Mouse (Mus musculus) small intestine, adult 2 months (tissue): ENCODE results near the gene Kcnv2.

Experiments used
- CTCF ChIP-seq: fragments of 200-500 bp; IDR thresholded peaks from 2 replicates; pipeline ENCODE4 v1.5.1; 2012; ENCODE audit warnings: low read depth, mild to moderate bottlenecking, control low read depth, inconsistent platforms, low read length, moderate library complexity, mixed read lengths; ENCODE audit not compliant: insufficient replicate concordance, insufficient read length; ENCODE audit errors: extremely low read depth
- POLR2A ChIP-seq: fragments of 200-500 bp; IDR thresholded peaks from 2 replicates; pipeline ENCODE4 v1.6.1; 2012; ENCODE audit warnings: low read depth, mild to moderate bottlenecking, control low read depth, inconsistent platforms, low read length, moderate library complexity

DNA sequence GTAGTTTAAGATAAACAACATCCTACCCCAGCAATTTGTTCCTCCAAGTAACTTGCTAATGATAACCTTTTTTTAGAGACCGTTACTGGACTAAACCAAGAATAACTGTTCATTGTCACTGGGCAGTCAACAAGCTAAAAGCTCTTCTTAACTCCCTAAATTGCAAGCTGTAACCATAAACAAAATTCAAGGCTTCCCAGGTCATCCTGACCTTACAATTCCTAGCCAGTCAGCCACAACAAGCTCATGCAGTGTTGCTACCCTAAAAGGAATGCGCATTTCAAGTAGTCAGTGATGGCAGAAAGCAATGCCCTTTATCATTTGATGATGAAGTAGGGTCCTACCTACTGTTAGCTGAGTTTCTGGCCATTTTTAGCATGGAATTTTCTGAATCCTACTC, 48.4 kb downstream of the Kcnv2 start:
- TF ChIP-seq CTCF (no peak), POLR2A (no peak)
